Mouse (Mus musculus) heart, adult 2 months (tissue): ENCODE data around the gene Usp34. TPM values are rescaled to one million over a fixed set of nuclear protein-coding genes. Genes with fewer than 3 reads are reported as not detected.

Experiments used
- DNase-seq, 2 experiments: peaks; one replicate each; pipeline ENCODE4 v3.0.0; 2021
- H3K27ac ChIP-seq: fragments of 200-600 bp; 2 replicates; pipeline ENCODE4 v1.8.1; 2022
- H3K27me3 ChIP-seq: fragments of 200-500 bp; 2 replicates; pipeline ENCODE4 v1.6.1; 2012; ENCODE audit warnings: mild to moderate bottlenecking, low read length, inconsistent platforms, mixed read lengths; ENCODE audit not compliant: control insufficient read depth, insufficient read depth
- H3K36me3 ChIP-seq: fragments of 200-500 bp; 2 replicates; pipeline ENCODE4 v1.6.1; 2012; ENCODE audit warnings: low read length, inconsistent platforms; ENCODE audit not compliant: control insufficient read depth, insufficient read depth
- H3K4me1 ChIP-seq: fragments of 200-500 bp; 2 replicates; pipeline ENCODE4 v1.6.1; 2011; ENCODE audit warnings: low read length; ENCODE audit not compliant: control insufficient read depth, insufficient read depth
- H3K4me3 ChIP-seq: fragments of 200-600 bp; 2 replicates; pipeline ENCODE4 v1.8.1; 2022
- H3K79me2 ChIP-seq: fragments of 200-500 bp; replicated peaks from 2 replicates; pipeline ENCODE4 v1.6.1; 2012; ENCODE audit warnings: mild to moderate bottlenecking, inconsistent platforms, low read length, moderate library complexity, mixed read lengths; ENCODE audit not compliant: control insufficient read depth, insufficient read depth
- H3K9ac ChIP-seq: fragments of 200-500 bp; 2 replicates; pipeline ENCODE4 v1.6.1; 2012; ENCODE audit warnings: low read depth, mild to moderate bottlenecking, control low read depth, inconsistent platforms, low read length, mixed read lengths
- CTCF ChIP-seq: fragments of 200-600 bp; IDR thresholded peaks from 2 replicates; pipeline ENCODE4 v1.8.1; 2022; ENCODE audit warnings: antibody characterized with exemption, mild to moderate bottlenecking, moderate library complexity
- EP300 ChIP-seq: fragments of 200-500 bp; IDR thresholded peaks from 2 replicates; pipeline ENCODE4 v1.6.1; 2011; ENCODE audit warnings: low read depth, low read length, control low read depth; ENCODE audit not compliant: insufficient read depth
- POLR2A ChIP-seq: fragments of 200-500 bp; IDR thresholded peaks from 2 replicates; pipeline ENCODE4 v1.6.1; 2011; ENCODE audit warnings: mild to moderate bottlenecking, low read depth, low read length, control low read depth; ENCODE audit not compliant: insufficient read depth
- WGBS: fragments of 180-500 bp; shearing (Covaris S2); methylation state at CpG from one replicate; pipeline ENCODE4 v1.1.7; 2018; 5-methylcytosine and 5-hydroxymethylcytosine counted together
- intact Hi-C: fragments of 180-260 bp; cut with DNase I; formaldehyde crosslinking; loops from one replicate; pipeline ENCODE4 v1.15.1; 2025
- microRNA-seq, 2 experiments: library from miRNA; unstranded; fragments of <30 nt; microRNA quantifications; one replicate each; pipeline ENCODE4 v1.2.0; 2021
- polyA plus RNA-seq: library from polyadenylated mRNA; depleted of rRNA; stranded (reverse); fragments of >200 nt; gene quantifications from 2 replicates; pipeline ENCODE4 v1.2.3, GENCODE M21; 2012; rRNA removed
- total RNA-seq, 2 experiments: library from RNA; stranded (reverse); gene quantifications; 2 replicates each; pipeline ENCODE4 v1.2.3; 2021

Gene Usp34
- total and polyA plus RNA-seq, 3 experiments, result 8.0 to 38.3 (median 33.5) TPM

- H3K9ac ChIP-seq, result no peak within 1 kb of the TSS
- 65% methylated on average over 5 of the region's 5 CpGs for WGBS
- H3K36me3 ChIP-seq, result no peaks in the 10 kb centered on the region
- intact Hi-C loops, result no loop called here
- no peaks in the 10 kb centered on the region for H3K79me2 ChIP-seq
- H3K4me1 ChIP-seq, result no peaks in the 10 kb centered on the region
- H3K4me3 ChIP-seq, result no peak within 1 kb of the TSS
- DNase-seq, result no peak
- H3K27ac ChIP-seq, result no peak within 1 kb of the TSS
- H3K27me3 ChIP-seq, result no peaks in the 10 kb centered on the region
- TF ChIP-seq POLR2A (no peak), EP300 (no peak), CTCF (no peak)
Measured at GRCm38 (mm10) chr11:23520473-23521205, 213.9 kb downstream of the Usp34 start, which contains the start of gene 1700093K21Rik. Gene 1700093K21Rik, minus strand, starts transcription at chr11:23521155.

GRCm38 (mm10) chr11:23537446-23537845, 230.8 kb downstream of the Usp34 start:
- TF ChIP-seq POLR2A, result no peak
- intact Hi-C loops, result no loop called here
- DNase-seq, result no peak
- H3K79me2 ChIP-seq, result no peaks in the 10 kb centered on the region
- H3K27ac ChIP-seq, result no peak overlapping the region
- H3K4me3 ChIP-seq, result no peak overlapping the region
- no peaks in the 10 kb centered on the region for H3K36me3 ChIP-seq
- H3K4me1 ChIP-seq, result no peaks in the 10 kb centered on the region
- WGBS, result 80% methylated on average over 2 of the region's 2 CpGs
- H3K27me3 ChIP-seq, result 0 out of 2 replicates have a peak, but pooled peaks cover 1% of the 10 kb centered on the region
- H3K9ac ChIP-seq, result no peak overlapping the region

Small RNA genes lying within 50 kb of the gene (microRNA-seq; reads per million reads assigned to microRNA genes)
- gene Gm47279, result 0 reads per million in 2 experiments

Other genes with a start within 250 kb of the Usp34 start
- 10 to 100 TPM; 31.8 to 36.2 TPM for gene Xpo1, start 50.9 kb upstream of the Usp34 start, total RNA-seq
- gene Xpo1, start 50.9 kb upstream of the Usp34 start, polyA plus RNA-seq, result 4.1 and 9.8 TPM in 2 replicates
- 10 to 100 TPM; 52.1 to 53.0 TPM for gene Ahsa2, start 191.1 kb downstream of the Usp34 start, total RNA-seq
- gene Ahsa2, start 191.1 kb downstream of the Usp34 start, polyA plus RNA-seq, result 9.0 and 17.0 TPM in 2 replicates
- not detected for gene 1700093K21Rik, start 214.3 kb downstream of the Usp34 start, total RNA-seq
- 0.20 TPM in 1 of 2 replicates, not detected in the other for gene 1700093K21Rik, start 214.3 kb downstream of the Usp34 start, polyA plus RNA-seq